Mouse (Mus musculus) intestine, embryonic 15.5 days (tissue): Measurements from ENCODE around the gene Ptrh2. TPM values are rescaled to one million over a fixed set of nuclear protein-coding genes. Genes with fewer than 3 reads are reported as not detected.

Experiments used
- ATAC-seq: fragments of 200-750 bp; cut with Nextera tagmentation; 2 replicates; pipeline ENCODE4 v1.8.0; 2017; ENCODE audit warnings: moderate TSS enrichment, moderate library complexity
- H3K27ac ChIP-seq: fragments of 300-500 bp; sonication (generic); 2 replicates; pipeline ENCODE4 v1.5.1; 2015; ENCODE audit warnings: mild to moderate bottlenecking, inconsistent platforms
- H3K27me3 ChIP-seq: fragments of 300-500 bp; sonication (generic); replicated peaks from 2 replicates; pipeline ENCODE4 v1.6.1; 2015; ENCODE audit warnings: inconsistent platforms
- H3K36me3 ChIP-seq: fragments of 300-500 bp; sonication (generic); 2 replicates; pipeline ENCODE4 v1.6.1; 2015; ENCODE audit warnings: inconsistent platforms
- H3K4me1 ChIP-seq: fragments of 300-500 bp; sonication (generic); replicated peaks from 2 replicates; pipeline ENCODE4 v1.6.1; 2015; ENCODE audit warnings: inconsistent platforms
- H3K4me2 ChIP-seq: fragments of 300-500 bp; sonication (generic); replicated peaks from 2 replicates; pipeline ENCODE4 v1.6.1; 2015; ENCODE audit warnings: mild to moderate bottlenecking, inconsistent platforms
- H3K4me3 ChIP-seq: fragments of 300-500 bp; sonication (generic); replicated peaks from 2 replicates; pipeline ENCODE4 v1.5.1; 2015; ENCODE audit warnings: inconsistent platforms
- H3K9ac ChIP-seq: fragments of 300-500 bp; sonication (generic); 2 replicates; pipeline ENCODE4 v1.6.1; 2015; ENCODE audit warnings: inconsistent platforms
- H3K9me3 ChIP-seq: fragments of 300-500 bp; sonication (generic); 2 replicates; pipeline ENCODE4 v1.6.1; 2016; ENCODE audit warnings: inconsistent platforms
- WGBS: fragments of 180-500 bp; shearing (Covaris S2); methylation state at CpG from one replicate; pipeline ENCODE4 v1.1.7; 2015; 5-methylcytosine and 5-hydroxymethylcytosine counted together
- polyA plus RNA-seq: library from polyadenylated mRNA; unstranded; fragments of >200 nt; fragmentation: Nextera tagmentation; extraction: Ambion mirVana; gene quantifications from 2 replicates; pipeline ENCODE4 v1.2.1, GENCODE M21; 2015

Ptrh2 gene
- polyA plus RNA-seq, 1 experiment from 2014 or later, result 33.1 TPM

- ATAC-seq, result no peak
- 91% methylated on average over 4 of the region's 4 CpGs for WGBS
- Histone ChIP-seq H3K27ac (no peak overlapping the region), H3K4me3 (no peak overlapping the region), H3K27me3 (no peaks in the 10 kb centered on the region), H3K4me2 (no peak overlapping the region), H3K4me1 (no peaks in the 10 kb centered on the region), H3K9ac (no peak overlapping the region), H3K9me3 (no peaks in the 10 kb centered on the region), H3K36me3 (no peaks in the 10 kb centered on the region)
These were observed 8.3 kb upstream of the Ptrh2 start for GRCm38 (mm10) chr11:86675520-86675919.

DNA sequence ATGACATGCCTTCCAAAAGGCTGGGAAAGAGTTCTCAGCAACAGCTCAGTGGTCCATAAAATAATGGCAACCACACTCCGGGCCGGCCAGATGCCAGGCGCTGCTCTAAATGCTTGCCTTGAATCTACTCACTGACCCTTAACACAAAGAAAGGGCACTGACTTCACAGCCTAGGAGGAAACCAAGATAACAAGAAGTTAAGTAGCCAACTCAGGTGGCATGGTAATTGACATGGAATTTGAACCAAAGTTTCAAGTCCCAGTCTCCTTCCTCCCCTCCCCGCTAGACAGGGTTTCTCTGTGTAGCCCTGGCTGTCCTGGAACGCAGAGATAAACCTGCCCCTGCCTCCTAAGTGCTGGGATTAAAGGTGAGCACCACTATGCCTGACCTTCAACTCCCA lies 4.8 kb upstream of the Ptrh2 start:
- 71% methylated on average over 5 of the region's 5 CpGs for WGBS
- no peak overlapping the region for H3K4me2 ChIP-seq
- no peaks in the 10 kb centered on the region for H3K9me3 ChIP-seq
- H3K4me3 ChIP-seq, result no peak overlapping the region
- peak overlapping the region; percentile 60; the same call in 1 of the 2 replicates for H3K27ac ChIP-seq
- 0 out of 2 replicates have a peak, but pooled peaks cover 5% of the 10 kb centered on the region for H3K4me1 ChIP-seq
- peak; percentile 59 for ATAC-seq
- H3K36me3 ChIP-seq, result no peaks in the 10 kb centered on the region
- no peaks in the 10 kb centered on the region for H3K27me3 ChIP-seq
- no peak overlapping the region for H3K9ac ChIP-seq

DNA sequence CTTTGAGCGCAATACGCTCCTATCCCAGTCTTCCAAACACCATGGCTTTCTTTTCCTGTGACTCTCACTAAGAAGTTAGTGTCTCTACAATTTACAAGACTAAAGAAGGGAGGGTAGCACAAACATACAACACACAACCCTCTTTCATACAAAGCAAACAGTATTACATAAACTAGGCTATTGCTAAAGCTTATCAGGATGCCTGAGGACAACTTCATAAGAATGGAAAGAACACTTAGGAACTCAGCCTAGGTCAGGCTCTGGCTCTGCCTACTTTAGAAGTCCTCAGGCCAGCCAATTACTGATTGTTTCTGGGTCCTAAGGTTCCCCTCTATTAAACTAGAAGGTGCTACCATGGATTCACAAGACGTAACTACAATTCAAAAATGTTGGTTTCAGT lies 3.1 kb upstream of the Ptrh2 start:
- no peaks in the 10 kb centered on the region for H3K27me3 ChIP-seq
- ATAC-seq, result no peak
- no peak overlapping the region for H3K4me2 ChIP-seq
- WGBS, result 95% methylated on average over 3 of the region's 3 CpGs
- H3K27ac ChIP-seq, result no peak overlapping the region
- H3K9me3 ChIP-seq, result no peaks in the 10 kb centered on the region
- H3K4me3 ChIP-seq, result no peak overlapping the region
- H3K9ac ChIP-seq, result no peak overlapping the region
- peaks cover 14% of the 10 kb centered on the region; the same call in 1 of the 2 replicates for H3K4me1 ChIP-seq
- H3K36me3 ChIP-seq, result no peaks in the 10 kb centered on the region

GRCm38 (mm10) chr11:86681423-86681822 lies 2.4 kb upstream of the Ptrh2 start:
- H3K9ac ChIP-seq, result no peak overlapping the region
- H3K36me3 ChIP-seq, result no peaks in the 10 kb centered on the region
- no peaks in the 10 kb centered on the region for H3K9me3 ChIP-seq
- H3K27ac ChIP-seq, result no peak overlapping the region
- peaks cover 14% of the 10 kb centered on the region; the same call in 1 of the 2 replicates for H3K4me1 ChIP-seq
- H3K4me2 ChIP-seq, result no peak overlapping the region
- ATAC-seq, result no peak
- 75% methylated on average over 3 of the region's 3 CpGs for WGBS
- H3K4me3 ChIP-seq, result no peak overlapping the region
- no peaks in the 10 kb centered on the region for H3K27me3 ChIP-seq

DNA sequence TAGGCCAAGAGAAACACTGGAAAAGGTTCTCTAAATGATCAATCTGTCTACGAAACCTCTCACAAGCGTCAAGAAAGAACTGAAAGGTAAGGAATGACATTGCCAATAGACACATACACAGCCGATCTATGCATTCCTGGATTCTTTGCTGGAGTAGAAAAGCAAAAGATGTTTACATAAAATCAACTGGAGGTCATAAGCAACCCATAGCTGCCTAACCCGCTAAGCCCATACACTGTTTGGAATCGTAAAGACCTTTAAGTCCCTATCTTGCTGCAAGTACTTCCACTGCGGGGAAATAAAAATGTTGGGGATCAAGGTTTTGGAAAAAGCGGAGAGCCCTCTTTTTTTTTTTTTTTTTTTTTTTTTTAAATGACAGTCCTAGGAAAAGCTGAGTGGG lies 924 bp upstream of the Ptrh2 start:
- Histone ChIP-seq H3K4me2 (peak overlapping the region; percentile 77), H3K27me3 (no peaks in the 10 kb centered on the region), H3K27ac (no peak overlapping the region), H3K4me1 (peaks cover 14% of the 10 kb centered on the region; the same call in 1 of the 2 replicates), H3K9ac (peak overlapping the region; percentile 93; the same call in 1 of the 2 replicates), H3K4me3 (peak overlapping the region; percentile 78), H3K9me3 (no peaks in the 10 kb centered on the region), H3K36me3 (no peaks in the 10 kb centered on the region)
- ATAC-seq, result no peak
- WGBS, result 24% methylated on average over 7 of the region's 7 CpGs

- H3K27ac ChIP-seq, result peak overlapping the region; percentile 90
- peaks cover 14% of the 10 kb centered on the region; the same call in 1 of the 2 replicates for H3K4me1 ChIP-seq
- H3K9me3 ChIP-seq, result no peaks in the 10 kb centered on the region
- peak overlapping the region; percentile 93 for H3K9ac ChIP-seq
- peak overlapping the region; percentile 77 for H3K4me2 ChIP-seq
- 0 out of 2 replicates have a peak, but pooled peaks cover 1% of the 10 kb centered on the region for H3K36me3 ChIP-seq
- peak overlapping the region; percentile 78 for H3K4me3 ChIP-seq
- no peak for ATAC-seq
- no peaks in the 10 kb centered on the region for H3K27me3 ChIP-seq
- 6% methylated on average over 20 of the region's 20 CpGs for WGBS
These were observed 584 bp downstream of the Ptrh2 start for GRCm38 (mm10) chr11:86684126-86685012.

- ATAC-seq, result no peak
- Histone ChIP-seq H3K4me1 (peaks cover 14% of the 10 kb centered on the region; the same call in 1 of the 2 replicates), H3K9me3 (no peaks in the 10 kb centered on the region), H3K36me3 (0 out of 2 replicates have a peak, but pooled peaks cover 5% of the 10 kb centered on the region), H3K9ac (0 out of 2 replicates have a peak overlapping the region, but pooled peaks have one; percentile 93), H3K4me3 (peak overlapping the region; percentile 78; the same call in 1 of the 2 replicates), H3K27ac (no peak overlapping the region), H3K4me2 (peak overlapping the region; percentile 77), H3K27me3 (no peaks in the 10 kb centered on the region)
- 81% methylated on average over 1 of the region's 1 CpGs for WGBS
These were observed 1.6 kb downstream of the Ptrh2 start for GRCm38 (mm10) chr11:86685366-86685765.

- no peak overlapping the region for H3K4me2 ChIP-seq
- no peak overlapping the region for H3K9ac ChIP-seq
- no peak overlapping the region for H3K27ac ChIP-seq
- 0 out of 2 replicates have a peak, but pooled peaks cover 1% of the 10 kb centered on the region for H3K4me1 ChIP-seq
- WGBS, result 86% methylated on average over 3 of the region's 3 CpGs
- H3K36me3 ChIP-seq, result peaks cover 17% of the 10 kb centered on the region
- no peaks in the 10 kb centered on the region for H3K9me3 ChIP-seq
- H3K4me3 ChIP-seq, result no peak overlapping the region
- no peaks in the 10 kb centered on the region for H3K27me3 ChIP-seq
- ATAC-seq, result no peak
These were observed 6.6 kb downstream of the Ptrh2 start for GRCm38 (mm10) chr11:86690383-86690782.

- Histone ChIP-seq H3K27ac (no peak overlapping the region), H3K36me3 (peaks cover 20% of the 10 kb centered on the region), H3K27me3 (no peaks in the 10 kb centered on the region), H3K4me3 (no peak overlapping the region), H3K4me2 (no peak overlapping the region), H3K9me3 (no peaks in the 10 kb centered on the region), H3K9ac (no peak overlapping the region), H3K4me1 (no peaks in the 10 kb centered on the region)
- ATAC-seq, result no peak
- 91% methylated on average over 3 of the region's 3 CpGs for WGBS
These were observed 7.7 kb downstream of the Ptrh2 start for GRCm38 (mm10) chr11:86691482-86691881.

DNA sequence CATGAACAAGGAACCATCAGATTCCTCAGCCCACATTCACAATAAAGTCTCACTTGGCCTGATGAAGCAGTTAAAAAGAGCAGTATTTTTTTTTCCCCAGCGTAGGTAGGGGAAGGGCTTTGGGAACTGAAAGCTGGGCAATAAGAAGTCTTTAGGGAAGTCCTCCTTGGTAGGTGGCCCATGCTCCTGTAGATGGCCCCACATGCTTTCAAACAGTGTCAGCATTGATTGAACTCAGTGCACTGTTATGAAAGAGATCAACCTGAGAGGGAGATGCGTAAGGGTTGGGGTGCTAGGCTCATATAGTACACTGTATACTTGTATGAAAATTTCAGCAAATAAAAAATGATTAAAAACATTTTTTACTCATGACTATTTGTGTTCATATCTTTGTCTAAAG lies 8.2 kb downstream of the Ptrh2 start:
- Histone ChIP-seq H3K9ac (no peak overlapping the region), H3K4me3 (no peak overlapping the region), H3K4me1 (no peaks in the 10 kb centered on the region), H3K4me2 (no peak overlapping the region), H3K9me3 (no peaks in the 10 kb centered on the region), H3K27me3 (no peaks in the 10 kb centered on the region), H3K27ac (no peak overlapping the region), H3K36me3 (peaks cover 23% of the 10 kb centered on the region)
- WGBS, result 89% methylated on average over 2 of the region's 2 CpGs
- ATAC-seq, result no peak

GRCm38 (mm10) chr11:86692546-86692945 lies 8.8 kb downstream of the Ptrh2 start:
- Histone ChIP-seq H3K4me2 (no peak overlapping the region), H3K27me3 (no peaks in the 10 kb centered on the region), H3K9ac (no peak overlapping the region), H3K27ac (no peak overlapping the region), H3K36me3 (peaks cover 27% of the 10 kb centered on the region), H3K9me3 (no peaks in the 10 kb centered on the region), H3K4me3 (no peak overlapping the region), H3K4me1 (no peaks in the 10 kb centered on the region)
- no peak for ATAC-seq
- 85% methylated on average over 2 of the region's 2 CpGs for WGBS

DNA sequence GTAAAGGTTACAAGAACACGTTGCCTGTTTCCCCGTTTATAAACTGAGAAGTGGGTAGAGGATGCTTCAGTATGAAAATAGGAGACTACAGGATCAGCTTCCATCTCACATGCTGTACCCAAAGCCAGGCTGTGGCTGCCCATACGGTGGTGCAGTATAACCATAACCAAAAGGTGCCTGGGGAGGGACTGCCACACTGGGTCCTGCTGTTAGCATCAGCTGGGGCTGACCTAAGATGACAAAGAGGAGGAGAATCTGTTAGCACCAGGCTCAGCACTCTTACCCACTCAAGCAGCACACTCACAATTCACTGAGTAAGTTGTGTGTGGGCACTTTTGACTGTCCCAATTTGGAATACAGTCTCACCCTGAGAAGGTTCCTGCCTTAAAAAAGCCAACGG lies 11.7 kb downstream of the Ptrh2 start:
- no peaks in the 10 kb centered on the region for H3K4me1 ChIP-seq
- 85% methylated on average over 4 of the region's 4 CpGs for WGBS
- H3K4me2 ChIP-seq, result no peak overlapping the region
- peaks cover 30% of the 10 kb centered on the region for H3K36me3 ChIP-seq
- no peak overlapping the region for H3K27ac ChIP-seq
- no peak overlapping the region for H3K9ac ChIP-seq
- ATAC-seq, result no peak
- H3K9me3 ChIP-seq, result no peaks in the 10 kb centered on the region
- no peaks in the 10 kb centered on the region for H3K27me3 ChIP-seq
- no peak overlapping the region for H3K4me3 ChIP-seq
